Mouse (Mus musculus) heart, embryonic 16.5 days (tissue): ENCODE results near the gene Cpe. TPM values are rescaled to one million over a fixed set of nuclear protein-coding genes. Genes with fewer than 3 reads are reported as not detected.

Experiments used
- ATAC-seq: fragments of 200-750 bp; cut with Nextera tagmentation; replicated peaks from 2 replicates; pipeline ENCODE4 v1.8.0; 2017; ENCODE audit warnings: moderate number of reproducible peaks; ENCODE audit not compliant: insufficient read depth, low FRiP score; ENCODE audit errors: extremely low read depth
- H3K27ac ChIP-seq: fragments of 300-500 bp; sonication (generic); 2 replicates; pipeline ENCODE4 v1.5.1; 2014; ENCODE audit warnings: mild to moderate bottlenecking, low read length, control low read depth, moderate library complexity
- H3K27me3 ChIP-seq: fragments of 300-500 bp; sonication (generic); 2 replicates; pipeline ENCODE4 v1.6.1; 2014; ENCODE audit warnings: low read length, mixed read lengths; ENCODE audit not compliant: control insufficient read depth, insufficient read depth
- H3K36me3 ChIP-seq: fragments of 300-500 bp; sonication (generic); 2 replicates; pipeline ENCODE4 v1.6.1; 2014; ENCODE audit not compliant: control insufficient read depth, insufficient read depth
- H3K4me1 ChIP-seq: fragments of 300-500 bp; sonication (generic); 2 replicates; pipeline ENCODE4 v1.6.1; 2014; ENCODE audit warnings: low read length, mixed read lengths; ENCODE audit not compliant: control insufficient read depth, insufficient read depth
- H3K4me2 ChIP-seq: fragments of 300-500 bp; sonication (generic); 2 replicates; pipeline ENCODE4 v1.6.1; 2014; ENCODE audit warnings: low read depth, mild to moderate bottlenecking, control low read depth, low read length
- H3K4me3 ChIP-seq: fragments of 300-500 bp; sonication (generic); 2 replicates; pipeline ENCODE4 v1.5.1; 2014; ENCODE audit warnings: mild to moderate bottlenecking, control low read depth, low read length
- H3K9ac ChIP-seq: fragments of 300-500 bp; sonication (generic); 2 replicates; pipeline ENCODE4 v1.6.1; 2014; ENCODE audit warnings: low read length, control low read depth
- H3K9me3 ChIP-seq: fragments of 300-500 bp; sonication (generic); replicated peaks from 2 replicates; pipeline ENCODE4 v1.6.1; 2016; ENCODE audit warnings: low read length; ENCODE audit not compliant: control insufficient read depth
- WGBS: fragments of 180-500 bp; shearing (Covaris S2); extraction: QIAGEN DNeasy Blood & Tissue Kit; methylation state at CpG from one replicate; pipeline ENCODE4 v1.1.7; 2014; 5-methylcytosine and 5-hydroxymethylcytosine counted together
- polyA plus RNA-seq: library from polyadenylated mRNA; unstranded; fragments of >200 nt; fragmentation: Nextera tagmentation; extraction: Ambion mirVana; gene quantifications from 2 replicates; pipeline ENCODE4 v1.2.1, GENCODE M21; 2015

The Cpe gene
- polyA plus RNA-seq, 1 experiment from 2014 or later, result 274 TPM

- H3K4me1 ChIP-seq, result 0 out of 2 replicates have a peak, but pooled peaks cover 2% of the 10 kb centered on the region
- 0 out of 2 replicates have a peak, but pooled peaks have one; percentile 52 for ATAC-seq
- H3K9ac ChIP-seq, result no peak overlapping the region
- no peaks in the 10 kb centered on the region for H3K27me3 ChIP-seq
- H3K4me3 ChIP-seq, result no peak overlapping the region
- WGBS, result 32% methylated on average over 21 of the region's 21 CpGs
- H3K9me3 ChIP-seq, result no peaks in the 10 kb centered on the region
- no peak overlapping the region for H3K27ac ChIP-seq
- no peak overlapping the region for H3K4me2 ChIP-seq
- H3K36me3 ChIP-seq, result 0 out of 2 replicates have a peak, but pooled peaks cover 2% of the 10 kb centered on the region
Measured at GRCm38 (mm10) chr8:64597042-64597970, 95.5 kb downstream of the Cpe start.

GRCm38 (mm10) chr8:64596396-64596795 is 96.5 kb downstream of the Cpe start:
- 61% methylated on average over 4 of the region's 4 CpGs for WGBS
- no peaks in the 10 kb centered on the region for H3K9me3 ChIP-seq
- H3K27me3 ChIP-seq, result no peaks in the 10 kb centered on the region
- H3K4me2 ChIP-seq, result no peak overlapping the region
- H3K27ac ChIP-seq, result no peak overlapping the region
- no peak for ATAC-seq
- 0 out of 2 replicates have a peak, but pooled peaks cover 2% of the 10 kb centered on the region for H3K4me1 ChIP-seq
- 0 out of 2 replicates have a peak, but pooled peaks cover 2% of the 10 kb centered on the region for H3K36me3 ChIP-seq
- H3K9ac ChIP-seq, result no peak overlapping the region
- no peak overlapping the region for H3K4me3 ChIP-seq

GRCm38 (mm10) chr8:64590456-64590855 is 102.4 kb downstream of the Cpe start:
- no peak for ATAC-seq
- Histone ChIP-seq H3K4me1 (0 out of 2 replicates have a peak, but pooled peaks cover 2% of the 10 kb centered on the region), H3K27me3 (no peaks in the 10 kb centered on the region), H3K27ac (no peak overlapping the region), H3K9ac (no peak overlapping the region), H3K9me3 (no peaks in the 10 kb centered on the region), H3K4me3 (no peak overlapping the region), H3K36me3 (0 out of 2 replicates have a peak, but pooled peaks cover 2% of the 10 kb centered on the region), H3K4me2 (no peak overlapping the region)
- 80% methylated on average over 1 of the region's 1 CpGs for WGBS

GRCm38 (mm10) chr8:64582887-64583286 is 110.0 kb downstream of the Cpe start:
- no peak for ATAC-seq
- Histone ChIP-seq H3K27ac (no peak overlapping the region), H3K9ac (no peak overlapping the region), H3K27me3 (no peaks in the 10 kb centered on the region), H3K4me3 (no peak overlapping the region), H3K4me2 (no peak overlapping the region), H3K9me3 (no peaks in the 10 kb centered on the region), H3K36me3 (no peaks in the 10 kb centered on the region), H3K4me1 (peaks cover 10% of the 10 kb centered on the region)
- 46% methylated on average over 3 of the region's 3 CpGs for WGBS

- H3K4me1 ChIP-seq, result peaks cover 10% of the 10 kb centered on the region
- H3K9me3 ChIP-seq, result no peaks in the 10 kb centered on the region
- no peak overlapping the region for H3K9ac ChIP-seq
- H3K27ac ChIP-seq, result no peak overlapping the region
- no peaks in the 10 kb centered on the region for H3K36me3 ChIP-seq
- ATAC-seq, result no peak; the same call in 1 of the 2 replicates
- no peaks in the 10 kb centered on the region for H3K27me3 ChIP-seq
- 35% methylated on average over 8 of the region's 8 CpGs for WGBS
- H3K4me2 ChIP-seq, result no peak overlapping the region
- no peak overlapping the region for H3K4me3 ChIP-seq
Measured at GRCm38 (mm10) chr8:64578221-64578620, 114.6 kb downstream of the Cpe start.

- H3K9me3 ChIP-seq, result no peaks in the 10 kb centered on the region
- no peaks in the 10 kb centered on the region for H3K36me3 ChIP-seq
- H3K27me3 ChIP-seq, result no peaks in the 10 kb centered on the region
- no peak overlapping the region for H3K4me3 ChIP-seq
- no peak for ATAC-seq
- peaks cover 10% of the 10 kb centered on the region for H3K4me1 ChIP-seq
- H3K9ac ChIP-seq, result no peak overlapping the region
- 69% methylated on average over 9 of the region's 9 CpGs for WGBS
- no peak overlapping the region for H3K4me2 ChIP-seq
- H3K27ac ChIP-seq, result no peak overlapping the region; the same call in 1 of the 2 replicates
Measured at GRCm38 (mm10) chr8:64575001-64575400, 117.9 kb downstream of the Cpe start.

GRCm38 (mm10) chr8:64548054-64548850 is 144.6 kb downstream of the Cpe start:
- no peak for ATAC-seq
- Histone ChIP-seq H3K4me2 (no peak overlapping the region), H3K4me3 (no peak overlapping the region), H3K36me3 (no peaks in the 10 kb centered on the region), H3K9me3 (no peaks in the 10 kb centered on the region), H3K27ac (no peak overlapping the region), H3K4me1 (0 out of 2 replicates have a peak, but pooled peaks cover 2% of the 10 kb centered on the region), H3K9ac (no peak overlapping the region), H3K27me3 (no peaks in the 10 kb centered on the region)
- 31% methylated on average over 5 of the region's 5 CpGs for WGBS

GRCm38 (mm10) chr8:64543441-64543840 is 149.4 kb downstream of the Cpe start:
- 0 out of 2 replicates have a peak, but pooled peaks cover 2% of the 10 kb centered on the region for H3K4me1 ChIP-seq
- H3K27ac ChIP-seq, result no peak overlapping the region
- H3K27me3 ChIP-seq, result no peaks in the 10 kb centered on the region
- no peak overlapping the region for H3K4me2 ChIP-seq
- H3K36me3 ChIP-seq, result 0 out of 2 replicates have a peak, but pooled peaks cover 2% of the 10 kb centered on the region
- H3K9me3 ChIP-seq, result peaks cover 7% of the 10 kb centered on the region
- H3K9ac ChIP-seq, result no peak overlapping the region
- no peak overlapping the region for H3K4me3 ChIP-seq
- whole genome bisulfite sequencing, result 89% methylated on average over 7 of the region's 7 CpGs
- no peak for ATAC-seq
